Mouse (Mus musculus) brain, embryonic 14.5 days (tissue): ENCODE measurements around the gene Gm3558.
"Not testable (repeated sequence)": the region's sequence is repeated elsewhere in the genome, so short reads cannot be mapped to it uniquely, and the experiment has no call there.

Experiments
- CTCF ChIP-seq: fragments of 200-500 bp; IDR thresholded peaks from 2 replicates; pipeline ENCODE4 v1.5.1; 2012; ENCODE audit warnings: inconsistent platforms, mild to moderate bottlenecking, moderate library complexity, borderline replicate concordance; ENCODE audit not compliant: insufficient read depth, insufficient read length; ENCODE audit errors: extremely low read depth
- POLR2A ChIP-seq: fragments of 200-500 bp; IDR thresholded peaks from 2 replicates; pipeline ENCODE4 v1.6.1; 2012; ENCODE audit warnings: mild to moderate bottlenecking, inconsistent platforms, borderline replicate concordance; ENCODE audit not compliant: poor library complexity, insufficient read depth, insufficient read length, severe bottlenecking; ENCODE audit errors: extremely low read depth

DNA sequence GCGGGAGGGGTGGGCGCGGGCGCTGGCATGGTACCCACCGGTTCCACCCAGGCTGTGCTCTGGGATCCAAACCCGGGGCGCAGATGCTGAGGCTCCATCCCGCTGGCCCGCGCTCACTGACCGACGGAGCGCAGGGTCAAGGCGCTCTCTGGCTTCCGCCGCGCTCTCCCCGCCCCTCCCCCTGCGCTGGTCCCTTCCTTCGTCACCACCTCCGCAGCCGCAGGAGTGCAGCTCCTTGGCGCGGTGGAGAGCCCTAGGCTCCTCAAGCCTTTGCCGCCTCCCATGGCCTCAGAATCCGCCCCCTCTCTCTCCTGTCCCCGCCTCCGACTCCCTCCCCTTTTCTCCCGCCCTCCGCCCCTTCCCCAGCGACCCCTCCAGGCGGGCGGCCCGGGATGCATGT, at the start of gene Gm3558:
- TF ChIP-seq POLR2A, CTCF: not testable (repeated sequence)
